Mouse (Mus musculus) midbrain, embryonic 11.5 days (tissue): Measurements from ENCODE around the gene Smarcad1. TPM values are rescaled to one million over a fixed set of nuclear protein-coding genes. Genes with fewer than 3 reads are reported as not detected.

Source experiments
- ATAC-seq: fragments of 200-750 bp; cut with Nextera tagmentation; 2 replicates; pipeline ENCODE4 v1.8.0; 2017; ENCODE audit warnings: moderate TSS enrichment, moderate library complexity; ENCODE audit not compliant: low FRiP score
- DNase-seq: peaks from one replicate; pipeline ENCODE4 v3.0.0; 2015; ENCODE audit warnings: low spot score; ENCODE audit errors: missing footprints
- H3K27ac ChIP-seq: fragments of 300-500 bp; sonication (generic); 2 replicates; pipeline ENCODE4 v1.5.1; 2014; ENCODE audit warnings: low read depth, low read length
- H3K27me3 ChIP-seq: fragments of 300-500 bp; sonication (generic); 2 replicates; pipeline ENCODE4 v1.6.1; 2014; ENCODE audit warnings: mild to moderate bottlenecking, low read length, moderate library complexity, mixed read lengths; ENCODE audit not compliant: control insufficient read depth, insufficient read depth
- H3K36me3 ChIP-seq: fragments of 300-500 bp; sonication (generic); 2 replicates; pipeline ENCODE4 v1.6.1; 2014; ENCODE audit warnings: mild to moderate bottlenecking, low read length, moderate library complexity, mixed read lengths; ENCODE audit not compliant: control insufficient read depth, insufficient read depth
- H3K4me1 ChIP-seq: fragments of 300-500 bp; sonication (generic); 2 replicates; pipeline ENCODE4 v1.6.1; 2014; ENCODE audit warnings: low read length; ENCODE audit not compliant: control insufficient read depth, insufficient read depth
- H3K4me2 ChIP-seq: fragments of 300-500 bp; sonication (generic); 2 replicates; pipeline ENCODE4 v1.6.1; 2014; ENCODE audit warnings: mild to moderate bottlenecking, moderate library complexity
- H3K4me3 ChIP-seq: fragments of 300-500 bp; sonication (generic); 2 replicates; pipeline ENCODE4 v1.5.1; 2014; ENCODE audit warnings: low read depth, low read length
- H3K9ac ChIP-seq: fragments of 300-500 bp; sonication (generic); 2 replicates; pipeline ENCODE4 v1.6.1; 2014; ENCODE audit warnings: low read length
- H3K9me3 ChIP-seq: fragments of 300-500 bp; sonication (generic); 2 replicates; pipeline ENCODE4 v1.6.1; 2016; ENCODE audit warnings: low read length; ENCODE audit not compliant: control insufficient read depth
- WGBS: fragments of 180-500 bp; shearing (Covaris S2); extraction: QIAGEN DNeasy Blood & Tissue Kit; methylation state at CpG from one replicate; pipeline ENCODE4 v1.1.7; 2014; 5-methylcytosine and 5-hydroxymethylcytosine counted together
- polyA plus RNA-seq: library from polyadenylated mRNA; unstranded; fragments of >200 nt; fragmentation: Nextera tagmentation; extraction: Ambion mirVana; gene quantifications from 2 replicates; pipeline ENCODE4 v1.2.1, GENCODE M21; 2014

Gene Smarcad1
- polyA plus RNA-seq, 1 experiment from 2014 or later: 109 TPM

GRCm38 (mm10) chr6:65153570-65153969 is 111.2 kb downstream of the Smarcad1 start:
- H3K9ac ChIP-seq: no peak overlapping the region
- DNase-seq (no peak), ATAC-seq (no peak)
- H3K27ac ChIP-seq: no peak overlapping the region
- no peaks in the 10 kb centered on the region for H3K36me3 ChIP-seq
- no peaks in the 10 kb centered on the region for H3K9me3 ChIP-seq
- WGBS: 80% methylated on average over 3 of the region's 3 CpGs
- no peaks in the 10 kb centered on the region for H3K27me3 ChIP-seq
- no peaks in the 10 kb centered on the region for H3K4me1 ChIP-seq
- H3K4me2 ChIP-seq: no peak overlapping the region
- no peak overlapping the region for H3K4me3 ChIP-seq

- no peak for DNase-seq
- no peak for ATAC-seq
These were observed 114.7 kb downstream of the Smarcad1 start for GRCm38 (mm10) chr6:65157042-65157441.

GRCm38 (mm10) chr6:65159381-65159942 is 117.1 kb downstream of the Smarcad1 start:
- no peaks in the 10 kb centered on the region for H3K9me3 ChIP-seq
- H3K27me3 ChIP-seq: no peaks in the 10 kb centered on the region
- WGBS: 74% methylated on average over 4 of the region's 4 CpGs
- no peak for ATAC-seq
- no peak for DNase-seq
- no peaks in the 10 kb centered on the region for H3K4me1 ChIP-seq
- no peak overlapping the region for H3K4me2 ChIP-seq
- H3K4me3 ChIP-seq: no peak overlapping the region
- no peak overlapping the region for H3K27ac ChIP-seq
- no peaks in the 10 kb centered on the region for H3K36me3 ChIP-seq
- no peak overlapping the region for H3K9ac ChIP-seq

More at GRCm38 (mm10) chr6:65157042-65157441, 114.7 kb downstream of the Smarcad1 start:
- Histone ChIP-seq H3K4me2 (no peak overlapping the region), H3K4me3 (no peak overlapping the region), H3K9ac (no peak overlapping the region), H3K27me3 (no peaks in the 10 kb centered on the region), H3K36me3 (no peaks in the 10 kb centered on the region), H3K9me3 (no peaks in the 10 kb centered on the region), H3K4me1 (no peaks in the 10 kb centered on the region), H3K27ac (no peak overlapping the region)
- WGBS: 91% methylated on average over 4 of the region's 4 CpGs

- H3K4me3 ChIP-seq: no peak overlapping the region
- H3K4me2 ChIP-seq: no peak overlapping the region
- no peak overlapping the region for H3K9ac ChIP-seq
- WGBS: 88% methylated on average over 6 of the region's 6 CpGs
- H3K36me3 ChIP-seq: no peaks in the 10 kb centered on the region
- no peaks in the 10 kb centered on the region for H3K4me1 ChIP-seq
- no peaks in the 10 kb centered on the region for H3K27me3 ChIP-seq
- ATAC-seq (no peak), DNase-seq (no peak)
- H3K27ac ChIP-seq: peak overlapping the region; percentile 20; the same call in 1 of the 2 replicates
- no peaks in the 10 kb centered on the region for H3K9me3 ChIP-seq
These were observed 121.8 kb downstream of the Smarcad1 start for GRCm38 (mm10) chr6:65164137-65164536.

- no peaks in the 10 kb centered on the region for H3K4me1 ChIP-seq
- DNase-seq (no peak), ATAC-seq (no peak)
- no peak overlapping the region for H3K4me3 ChIP-seq
- no peaks in the 10 kb centered on the region for H3K27me3 ChIP-seq
- H3K4me2 ChIP-seq: no peak overlapping the region
- H3K27ac ChIP-seq: no peak overlapping the region
- H3K9me3 ChIP-seq: no peaks in the 10 kb centered on the region
- no peak overlapping the region for H3K9ac ChIP-seq
- WGBS: 64% methylated on average over 5 of the region's 5 CpGs
- H3K36me3 ChIP-seq: no peaks in the 10 kb centered on the region
These were observed 122.6 kb downstream of the Smarcad1 start for GRCm38 (mm10) chr6:65164977-65165376.

Other genes starting within 250 kb of the Smarcad1 start
- gene Hpgds, start 102.3 kb downstream of the Smarcad1 start, polyA plus RNA-seq: 11.1 and 11.2 TPM in 2 replicates